Mouse (Mus musculus): Measurements from ENCODE around the gene Slain2. TPM values are rescaled to one million over a fixed set of nuclear protein-coding genes. Genes with fewer than 3 reads are reported as not detected.
"Not testable (repeated sequence)": the region's sequence is repeated elsewhere in the genome, so short reads cannot be mapped to it uniquely, and the experiment has no call there.

The Slain2 gene
- polyA plus RNA-seq, 1 experiment from 2014 or later: 17.5 TPM

DNA sequence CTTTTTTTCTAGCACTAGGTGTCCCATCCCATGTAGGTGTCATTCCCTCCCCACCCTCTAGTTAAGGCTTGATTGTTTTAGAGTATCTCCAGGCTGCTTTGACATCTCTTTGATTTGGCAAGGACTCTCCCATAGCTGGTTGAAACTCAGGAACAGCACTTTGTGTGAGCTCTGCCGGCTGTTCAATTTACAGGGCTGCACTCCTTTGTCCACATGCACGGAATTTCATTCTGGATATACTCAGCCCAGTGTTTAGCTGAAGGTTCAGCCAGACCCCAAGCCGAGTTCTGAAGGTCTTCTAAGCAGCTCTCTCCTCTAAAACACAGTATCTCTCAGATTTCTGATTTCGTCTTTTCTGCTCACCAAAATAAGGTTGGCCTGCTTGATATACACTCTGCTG is 58.3 kb downstream of the Slain2 start:
- no peak overlapping the region for H3K4me3 ChIP-seq (replicated peaks)
- H3K9me3 ChIP-seq: no peaks in the 10 kb centered on the region
- 57% methylated on average over 4 of the region's 4 CpGs for WGBS
- peaks cover 51% of the 10 kb centered on the region for H3K36me3 ChIP-seq
- no peak overlapping the region for H3K27ac ChIP-seq
- no peak overlapping the region for H3K9ac ChIP-seq (replicated peaks)
- ATAC-seq: no peak
- H3K4me1 ChIP-seq (replicated peaks): no peaks in the 10 kb centered on the region; the same call in 1 of the 2 replicates
- H3K4me2 ChIP-seq (replicated peaks): no peak overlapping the region
- no peaks in the 10 kb centered on the region for H3K27me3 ChIP-seq

GRCm38 (mm10) chr5:72972934-72973333 is 58.8 kb downstream of the Slain2 start:
- peak; percentile 48; the same call in 1 of the 2 replicates for ATAC-seq
- peaks cover 51% of the 10 kb centered on the region for H3K36me3 ChIP-seq

GRCm38 (mm10) chr5:72974602-72975001 is 60.5 kb downstream of the Slain2 start, which contains the start of gene Gm10135:
Gm10135 (minus strand) TSS chr5:72974702.
- no peak within 1 kb of the TSS for H3K9ac ChIP-seq (replicated peaks)
- no peaks in the 10 kb centered on the region for H3K27me3 ChIP-seq
- H3K27ac ChIP-seq: no peak within 1 kb of the TSS
- no peaks in the 10 kb centered on the region for H3K9me3 ChIP-seq
- H3K4me2 ChIP-seq (replicated peaks): no peak within 1 kb of the TSS
- no peaks in the 10 kb centered on the region; the same call in 1 of the 2 replicates for H3K4me1 ChIP-seq (replicated peaks)
- peaks cover 46% of the 10 kb centered on the region for H3K36me3 ChIP-seq
- ATAC-seq: no peak
- WGBS: 97% methylated on average over 7 of the region's 7 CpGs
- H3K4me3 ChIP-seq (replicated peaks): no peak within 1 kb of the TSS

More at GRCm38 (mm10) chr5:72972934-72973333, 58.8 kb downstream of the Slain2 start:
- H3K4me3 ChIP-seq (replicated peaks): no peak overlapping the region
- no peak overlapping the region for H3K4me2 ChIP-seq (replicated peaks)
- WGBS: 35% methylated on average over 5 of the region's 5 CpGs
- H3K9ac ChIP-seq (replicated peaks): no peak overlapping the region
- no peaks in the 10 kb centered on the region for H3K9me3 ChIP-seq
- no peaks in the 10 kb centered on the region for H3K27me3 ChIP-seq
- H3K4me1 ChIP-seq (replicated peaks): no peaks in the 10 kb centered on the region; the same call in 1 of the 2 replicates
- no peak overlapping the region for H3K27ac ChIP-seq

- Histone ChIP-seq H3K27ac (no peak overlapping the region), H3K4me1 (replicated peaks) (no peaks in the 10 kb centered on the region; the same call in 1 of the 2 replicates), H3K9me3 (no peaks in the 10 kb centered on the region), H3K9ac (replicated peaks) (no peak overlapping the region), H3K27me3 (no peaks in the 10 kb centered on the region), H3K4me2 (replicated peaks) (no peak overlapping the region), H3K4me3 (replicated peaks) (no peak overlapping the region), H3K36me3 (peaks cover 51% of the 10 kb centered on the region)
- WGBS: 93% methylated on average over 6 of the region's 6 CpGs
- ATAC-seq: no peak
These were observed 61.9 kb downstream of the Slain2 start for GRCm38 (mm10) chr5:72975996-72976395.

DNA sequence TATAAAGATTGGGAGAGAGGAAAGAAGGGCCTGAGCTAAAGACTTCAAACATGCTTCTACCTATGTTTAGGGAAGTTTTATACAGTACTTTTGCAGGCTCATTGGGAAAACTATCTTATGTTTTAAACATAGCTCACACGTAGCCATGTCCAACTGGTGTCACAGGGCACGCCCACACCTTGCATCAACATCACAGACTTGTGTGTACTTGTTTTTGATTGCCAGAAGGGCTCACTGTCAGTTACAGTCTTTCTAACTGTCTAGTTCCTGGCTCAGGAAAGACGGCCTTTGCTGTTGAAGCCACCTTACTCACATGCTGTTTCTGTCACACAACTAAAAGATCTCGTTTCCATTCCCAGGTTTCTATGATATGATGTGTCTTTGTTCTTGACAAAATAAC is 62.4 kb downstream of the Slain2 start:
- no peak overlapping the region for H3K4me2 ChIP-seq (replicated peaks)
- ATAC-seq: no peak
- H3K27ac ChIP-seq: no peak overlapping the region
- no peaks in the 10 kb centered on the region for H3K27me3 ChIP-seq
- no peak overlapping the region for H3K4me3 ChIP-seq (replicated peaks)
- no peaks in the 10 kb centered on the region for H3K9me3 ChIP-seq
- no peak overlapping the region for H3K9ac ChIP-seq (replicated peaks)
- peaks cover 52% of the 10 kb centered on the region for H3K36me3 ChIP-seq
- no peaks in the 10 kb centered on the region; the same call in 1 of the 2 replicates for H3K4me1 ChIP-seq (replicated peaks)
- WGBS: 90% methylated on average over 4 of the region's 4 CpGs

- WGBS: 8% methylated on average over 2 of the region's 2 CpGs
- H3K27ac ChIP-seq: no peak overlapping the region
- H3K9ac ChIP-seq (replicated peaks): no peak overlapping the region
- no peaks in the 10 kb centered on the region for H3K9me3 ChIP-seq
- 0 out of 2 replicates have a peak, but pooled peaks cover 3% of the 10 kb centered on the region for H3K4me1 ChIP-seq (replicated peaks)
- peaks cover 13% of the 10 kb centered on the region; the same call in 1 of the 2 replicates for H3K36me3 ChIP-seq
- no peak overlapping the region for H3K4me2 ChIP-seq (replicated peaks)
- no peak for ATAC-seq
- no peak overlapping the region for H3K4me3 ChIP-seq (replicated peaks)
- H3K27me3 ChIP-seq: no peaks in the 10 kb centered on the region
These were observed 70.0 kb downstream of the Slain2 start for GRCm38 (mm10) chr5:72984091-72984490.

DNA sequence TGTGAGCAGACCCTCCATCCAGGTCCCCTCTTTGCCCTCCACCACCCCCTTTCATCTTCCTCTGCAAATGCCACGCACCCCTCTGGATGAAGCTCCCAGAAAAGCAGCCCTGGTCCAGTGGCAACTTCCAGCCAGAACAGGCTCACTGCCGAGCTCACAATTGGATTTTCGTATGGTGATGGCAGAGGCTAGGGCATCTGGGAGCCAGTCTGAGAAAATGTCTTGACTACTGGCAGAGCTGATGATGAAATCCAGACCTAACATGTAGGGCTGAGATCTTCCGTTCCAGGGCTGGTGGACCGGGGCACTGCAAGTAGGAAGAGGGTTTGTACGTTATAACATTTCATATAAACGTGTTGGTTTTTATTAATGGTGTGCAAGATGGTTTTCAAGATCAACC is 73.7 kb downstream of the Slain2 start:
- H3K9ac ChIP-seq (replicated peaks): no peak overlapping the region
- no peaks in the 10 kb centered on the region for H3K9me3 ChIP-seq
- no peaks in the 10 kb centered on the region for H3K36me3 ChIP-seq
- H3K27ac ChIP-seq: no peak overlapping the region
- H3K27me3 ChIP-seq: no peaks in the 10 kb centered on the region
- WGBS: 87% methylated on average over 7 of the region's 7 CpGs
- H3K4me3 ChIP-seq (replicated peaks): no peak overlapping the region
- H3K4me2 ChIP-seq (replicated peaks): no peak overlapping the region
- H3K4me1 ChIP-seq (replicated peaks): 0 out of 2 replicates have a peak, but pooled peaks cover 3% of the 10 kb centered on the region
- ATAC-seq: no peak

DNA sequence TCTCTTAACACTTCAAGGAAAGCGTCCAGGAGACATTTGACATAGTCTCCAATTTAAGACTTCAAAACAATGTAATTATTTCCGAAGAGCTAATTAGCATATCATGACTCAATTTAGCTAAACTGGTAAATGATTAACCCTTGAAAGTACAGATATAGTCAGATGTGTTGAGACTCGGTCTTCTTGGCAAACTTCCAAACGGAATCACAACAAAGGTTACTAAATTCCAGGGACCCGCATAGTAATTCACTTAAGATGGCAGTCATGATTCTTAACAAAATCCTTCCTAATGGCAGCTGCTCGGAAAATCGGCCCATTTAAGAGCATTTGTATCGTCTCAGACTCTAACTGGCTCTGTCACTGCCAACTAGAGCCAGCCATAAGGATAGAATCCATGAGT is 75.7 kb downstream of the Slain2 start:
- no peaks in the 10 kb centered on the region for H3K9me3 ChIP-seq
- H3K9ac ChIP-seq (replicated peaks): no peak overlapping the region
- H3K27me3 ChIP-seq: no peaks in the 10 kb centered on the region
- no peaks in the 10 kb centered on the region for H3K36me3 ChIP-seq
- H3K4me3 ChIP-seq (replicated peaks): no peak overlapping the region
- no peak for ATAC-seq
- whole genome bisulfite sequencing: 71% methylated on average over 8 of the region's 8 CpGs
- no peak overlapping the region for H3K27ac ChIP-seq
- no peak overlapping the region for H3K4me2 ChIP-seq (replicated peaks)
- peaks cover 11% of the 10 kb centered on the region for H3K4me1 ChIP-seq (replicated peaks)

DNA sequence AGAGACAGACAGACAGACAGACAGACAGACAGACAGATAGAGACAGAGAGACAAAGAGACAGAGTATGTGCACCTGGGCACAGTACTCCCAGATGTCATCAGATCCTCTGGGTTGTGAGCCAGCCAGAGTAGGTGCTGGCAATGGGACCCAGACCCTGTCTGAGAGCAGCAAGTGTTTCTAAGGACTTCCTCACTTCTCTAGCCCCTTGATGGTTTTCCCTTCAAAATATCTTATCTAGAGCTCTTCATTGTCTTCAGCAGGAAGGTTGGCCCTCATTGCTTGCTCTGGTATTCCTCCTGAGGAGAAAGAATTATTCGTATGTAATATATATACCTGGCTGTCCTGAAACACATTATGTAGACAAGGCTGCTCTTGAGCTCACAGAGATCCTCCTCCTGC is 78.4 kb downstream of the Slain2 start:
- ATAC-seq: no peak
- Histone ChIP-seq H3K9ac (replicated peaks) (no peak overlapping the region), H3K27ac (no peak overlapping the region), H3K9me3 (no peaks in the 10 kb centered on the region), H3K4me3 (replicated peaks) (no peak overlapping the region), H3K4me1 (replicated peaks) (peaks cover 15% of the 10 kb centered on the region), H3K27me3 (no peaks in the 10 kb centered on the region), H3K36me3 (no peaks in the 10 kb centered on the region), H3K4me2 (replicated peaks) (no peak overlapping the region)
- 93% methylated on average over 1 of the region's 1 CpGs for WGBS

- H3K9me3 ChIP-seq: no peaks in the 10 kb centered on the region
- H3K4me2 ChIP-seq (replicated peaks): no peak overlapping the region
- H3K9ac ChIP-seq (replicated peaks): no peak overlapping the region
- H3K36me3 ChIP-seq: no peaks in the 10 kb centered on the region
- H3K27me3 ChIP-seq: no peaks in the 10 kb centered on the region
- 0 out of 2 replicates have a peak, but pooled peaks have one; percentile 24 for ATAC-seq
- H3K27ac ChIP-seq: no peak overlapping the region
- H3K4me3 ChIP-seq (replicated peaks): no peak overlapping the region
- peaks cover 15% of the 10 kb centered on the region for H3K4me1 ChIP-seq (replicated peaks)
- WGBS: 29% methylated on average over 8 of the region's 8 CpGs
These were observed 80.3 kb downstream of the Slain2 start for GRCm38 (mm10) chr5:72994424-72994823.

DNA sequence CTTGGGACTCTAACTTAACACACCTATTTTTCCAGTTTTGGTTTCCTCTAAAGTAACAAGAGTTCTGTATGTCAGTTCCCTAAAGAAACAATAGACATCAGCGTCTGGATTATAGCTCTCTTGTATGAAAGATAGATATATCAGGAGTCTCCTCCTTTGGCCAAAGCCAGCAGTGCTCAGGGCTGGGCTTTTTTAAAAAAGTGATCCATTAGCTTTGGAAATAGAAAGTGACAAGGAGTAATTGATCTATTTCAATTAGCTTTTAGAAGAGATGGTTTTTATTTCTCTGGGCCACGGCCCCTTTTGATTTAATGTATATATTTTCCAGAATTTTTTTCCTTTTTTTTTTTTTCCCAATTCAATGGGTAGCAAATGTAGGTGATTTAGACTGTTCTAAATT is 80.8 kb downstream of the Slain2 start:
- H3K4me3 ChIP-seq (replicated peaks): no peak overlapping the region
- no peaks in the 10 kb centered on the region for H3K27me3 ChIP-seq
- H3K36me3 ChIP-seq: no peaks in the 10 kb centered on the region
- H3K4me2 ChIP-seq (replicated peaks): no peak overlapping the region
- no peak for ATAC-seq
- H3K27ac ChIP-seq: peak overlapping the region; percentile 11; the same call in 1 of the 2 replicates
- 66% methylated on average over 2 of the region's 2 CpGs for WGBS
- no peaks in the 10 kb centered on the region for H3K9me3 ChIP-seq
- H3K9ac ChIP-seq (replicated peaks): no peak overlapping the region
- peaks cover 15% of the 10 kb centered on the region for H3K4me1 ChIP-seq (replicated peaks)

DNA sequence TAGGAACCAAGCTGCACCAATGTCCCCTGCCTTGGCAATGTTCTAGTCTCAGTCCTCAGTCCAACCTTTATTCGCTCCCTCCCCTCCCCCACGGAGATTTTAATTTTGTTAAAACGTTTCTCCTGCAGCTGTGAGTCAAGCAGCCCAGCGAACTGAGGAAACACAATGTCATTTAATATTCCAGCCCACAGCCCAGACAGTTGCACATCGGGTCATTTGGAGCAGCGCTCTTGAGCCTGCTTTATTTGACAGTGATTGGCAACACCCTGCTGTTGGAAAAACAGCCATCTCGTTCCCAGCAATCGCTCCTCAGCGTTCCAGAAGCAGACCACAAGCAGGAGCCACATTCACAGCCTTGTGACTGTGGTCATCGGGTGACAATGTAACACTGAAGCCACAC is 81.3 kb downstream of the Slain2 start:
- peak; percentile 65 for ATAC-seq
- WGBS: 16% methylated on average over 10 of the region's 10 CpGs

GRCm38 (mm10) chr5:72998546-72998945 is 84.4 kb downstream of the Slain2 start:
- H3K9ac ChIP-seq (replicated peaks); H3K4me3 ChIP-seq (replicated peaks): not testable (repeated sequence)
- 83% methylated on average over 1 of the region's 1 CpGs for whole genome bisulfite sequencing

More for the DNA sequence above, 81.3 kb downstream of the Slain2 start:
- no peaks in the 10 kb centered on the region for H3K9me3 ChIP-seq
- H3K27me3 ChIP-seq: no peaks in the 10 kb centered on the region
- no peak overlapping the region; the same call in 1 of the 2 replicates for H3K9ac ChIP-seq (replicated peaks)
- peaks cover 15% of the 10 kb centered on the region for H3K4me1 ChIP-seq (replicated peaks)
- H3K4me2 ChIP-seq (replicated peaks): 0 out of 2 replicates have a peak overlapping the region, but pooled peaks have one; percentile 11
- H3K36me3 ChIP-seq: no peaks in the 10 kb centered on the region
- H3K27ac ChIP-seq: peak overlapping the region; percentile 11
- H3K4me3 ChIP-seq (replicated peaks): no peak overlapping the region

More at GRCm38 (mm10) chr5:72998546-72998945, 84.4 kb downstream of the Slain2 start:
- not testable (repeated sequence) for H3K27me3 ChIP-seq; H3K27ac ChIP-seq; ATAC-seq; H3K4me2 ChIP-seq (replicated peaks); H3K36me3 ChIP-seq; H3K9me3 ChIP-seq
- H3K4me1 ChIP-seq (replicated peaks): peaks cover 15% of the 10 kb centered on the region

All from midbrain, embryonic 13.5 days (tissue).